Mouse (Mus musculus) thymus, postnatal 10 days (tissue): ENCODE measurements around the gene Dcpp2.
"Not testable (repeated sequence)": the region's sequence is repeated elsewhere in the genome, so short reads cannot be mapped to it uniquely, and the experiment has no call there.

ENCODE experiments used
- DNase-seq, 2 experiments: peaks; one replicate each; pipeline ENCODE4 v3.0.0; 2021; ENCODE audit warnings: low spot score in 2 of 2

Dcpp2 gene

GRCm38 (mm10) chr17:23925090-23925493 lies 44.4 kb downstream of the Dcpp2 start:
- peak in 1 of 2 experiments; percentile 11 for DNase-seq

GRCm38 (mm10) chr17:23931157-23931556 lies 50.5 kb downstream of the Dcpp2 start:
- DNase-seq = no peak

GRCm38 (mm10) chr17:23941372-23941771 lies 60.7 kb downstream of the Dcpp2 start, which contains the start of gene Sbp:
Sbp (plus strand) TSS chr17:23941672.
- no peak for DNase-seq

- not testable (repeated sequence) for DNase-seq
These were observed 66.8 kb downstream of the Dcpp2 start for GRCm38 (mm10) chr17:23947486-23947885.

DNA sequence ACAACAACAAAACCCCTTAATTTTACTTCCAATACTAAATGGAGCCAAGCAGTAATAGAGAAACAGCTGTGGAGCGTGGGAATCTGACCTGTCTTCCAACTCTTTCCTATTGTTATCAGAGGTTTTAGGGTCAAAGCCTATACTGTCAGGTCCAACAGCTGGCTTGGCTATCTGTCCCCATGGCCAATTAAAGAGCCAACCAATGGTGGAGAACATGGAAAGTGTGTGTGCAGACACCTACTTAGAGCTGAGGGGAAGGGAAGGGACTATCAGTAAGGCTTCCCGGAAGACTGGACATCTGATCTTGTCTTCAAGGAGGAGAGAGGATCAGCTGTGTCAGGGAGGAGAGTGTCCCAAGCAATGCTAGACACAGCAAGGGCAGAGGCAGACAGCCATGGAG lies 68.4 kb downstream of the Dcpp2 start:
- no peak for DNase-seq
